In genomic region chr5:111026209-111026608, GRCm38 (mm10) we compare ENCODE assay signal across 24 mouse cellular contexts.
A peak's percentile ranks its signal among the peaks of the same experiment; 100 is the strongest.
DNase-seq lines count a peak whose midpoint lies in the region; ATAC-seq lines count a peak whose summit lies in the region.
"Had no signal": no experiment of that assay in that cellular context is flagged by ENCODE, and none has a peak within 500 bp of the region (broad histone marks: within the 10 kb centered on the region; RNA-seq: fewer than 3 reads in every experiment).

No protein-coding gene starts in this region.

- no peaks in the 10 kb centered on the region for H3K27me3 ChIP-seq in forebrain, embryonic 10.5 days (ENCODE audit: poor library complexity, severe bottlenecking)
- H3K27me3 ChIP-seq in forebrain, embryonic 12.5 days, result no peaks in the 10 kb centered on the region
- H3K27me3 ChIP-seq in hindbrain, embryonic 15.5 days, result no peaks in the 10 kb centered on the region
- H3K27me3 ChIP-seq in hindbrain, embryonic 12.5 days, result no peaks in the 10 kb centered on the region
- no peaks in the 10 kb centered on the region for H3K27me3 ChIP-seq in midbrain, embryonic 12.5 days
- H3K27me3 ChIP-seq in midbrain, embryonic 14.5 days (ENCODE audit: control insufficient read depth, insufficient read depth, low read length), result no peaks in the 10 kb centered on the region
- no peaks in the 10 kb centered on the region for H3K27me3 ChIP-seq in midbrain, embryonic 13.5 days
- H3K27me3 ChIP-seq: liver, embryonic 13.5 days; neural tube, embryonic 12.5 days; stomach, embryonic 15.5 days had no signal

- no peak overlapping the region for H3K9ac ChIP-seq in forebrain, embryonic 12.5 days
- no peak overlapping the region for H3K9ac ChIP-seq in hindbrain, embryonic 15.5 days
- H3K9ac ChIP-seq in hindbrain, embryonic 12.5 days, result no peak overlapping the region
- no peak overlapping the region for H3K9ac ChIP-seq in midbrain, embryonic 12.5 days (replicated peaks)
- no peak overlapping the region for H3K9ac ChIP-seq in midbrain, embryonic 14.5 days (replicated peaks; ENCODE audit: low read length)
- no peak overlapping the region for H3K9ac ChIP-seq in midbrain, embryonic 13.5 days (replicated peaks)
- H3K9ac ChIP-seq: heart, embryonic 13.5 days; liver, embryonic 13.5 days; neural tube, embryonic 12.5 days; stomach, embryonic 15.5 days had no signal

- DNase-seq in forebrain, embryonic 10.5 days (ENCODE audit: extremely low spot score, low spot score), result no peak
- DNase-seq in midbrain, embryonic 14.5 days, result no peak
- DNase-seq in right cerebral cortex, adult 2 months (ENCODE audit: low spot score in 2 of 2), result no peak
- DNase-seq: adrenal gland, postnatal 25 days; cerebellum, adult 8-10 months; cerebellum, postnatal 36 days; gastrocnemius, postnatal 25 days; heart, adult 18-20 months; heart, postnatal 14 days; kidney, adult 2 months; liver, embryonic 13.5 days; lung, adult 2 months; lung, postnatal 14 days; right cerebral cortex, postnatal 4 days had no signal

- H3K27ac ChIP-seq in forebrain, embryonic 10.5 days, result peak overlapping the region; percentile 35
- H3K27ac ChIP-seq in forebrain, embryonic 12.5 days, result no peak overlapping the region
- H3K27ac ChIP-seq in hindbrain, embryonic 15.5 days (replicated peaks), result 0 out of 2 replicates have a peak overlapping the region, but pooled peaks have one; percentile 6
- no peak overlapping the region for H3K27ac ChIP-seq in hindbrain, embryonic 12.5 days
- peak overlapping the region; percentile 83 for H3K27ac ChIP-seq in midbrain, embryonic 12.5 days (replicated peaks)
- H3K27ac ChIP-seq in midbrain, embryonic 14.5 days (replicated peaks; ENCODE audit: low read depth, low read length), result no peak overlapping the region; the same call in 1 of the 2 replicates
- H3K27ac ChIP-seq in midbrain, embryonic 13.5 days, result peak overlapping the region; percentile 59; the same call in 1 of the 2 replicates
- H3K27ac ChIP-seq: heart, embryonic 13.5 days; kidney, postnatal 0 days; liver, embryonic 13.5 days; stomach, embryonic 15.5 days had no signal

- H3K36me3 ChIP-seq in forebrain, embryonic 10.5 days (replicated peaks), result no peaks in the 10 kb centered on the region
- H3K36me3 ChIP-seq in forebrain, embryonic 12.5 days (replicated peaks), result no peaks in the 10 kb centered on the region; the same call in 1 of the 2 replicates
- H3K36me3 ChIP-seq in hindbrain, embryonic 15.5 days, result no peaks in the 10 kb centered on the region
- H3K36me3 ChIP-seq in hindbrain, embryonic 12.5 days, result no peaks in the 10 kb centered on the region
- no peaks in the 10 kb centered on the region for H3K36me3 ChIP-seq in midbrain, embryonic 12.5 days
- H3K36me3 ChIP-seq in midbrain, embryonic 14.5 days (ENCODE audit: control insufficient read depth, insufficient read depth, low read length), result no peaks in the 10 kb centered on the region
- H3K36me3 ChIP-seq in midbrain, embryonic 13.5 days, result no peaks in the 10 kb centered on the region
- H3K36me3 ChIP-seq: liver, embryonic 13.5 days; neural tube, embryonic 12.5 days; stomach, embryonic 15.5 days had no signal

- H3K4me3 ChIP-seq in forebrain, embryonic 10.5 days, result no peak overlapping the region
- no peak overlapping the region for H3K4me3 ChIP-seq in forebrain, embryonic 12.5 days (replicated peaks)
- H3K4me3 ChIP-seq in hindbrain, embryonic 15.5 days, result no peak overlapping the region
- no peak overlapping the region for H3K4me3 ChIP-seq in hindbrain, embryonic 12.5 days
- no peak overlapping the region for H3K4me3 ChIP-seq in midbrain, embryonic 12.5 days
- no peak overlapping the region for H3K4me3 ChIP-seq in midbrain, embryonic 14.5 days (replicated peaks; ENCODE audit: low read depth, low read length)
- H3K4me3 ChIP-seq in midbrain, embryonic 13.5 days (replicated peaks), result no peak overlapping the region
- H3K4me3 ChIP-seq: heart, embryonic 13.5 days; liver, embryonic 13.5 days; neural tube, embryonic 12.5 days; stomach, embryonic 15.5 days had no signal

- H3K4me2 ChIP-seq in forebrain, embryonic 12.5 days, result no peak overlapping the region
- H3K4me2 ChIP-seq in hindbrain, embryonic 15.5 days, result no peak overlapping the region
- no peak overlapping the region for H3K4me2 ChIP-seq in hindbrain, embryonic 12.5 days (replicated peaks)
- H3K4me2 ChIP-seq in midbrain, embryonic 12.5 days (replicated peaks), result no peak overlapping the region
- no peak overlapping the region for H3K4me2 ChIP-seq in midbrain, embryonic 14.5 days (ENCODE audit: low read length)
- H3K4me2 ChIP-seq in midbrain, embryonic 13.5 days (replicated peaks), result no peak overlapping the region
- H3K4me2 ChIP-seq: heart, embryonic 13.5 days; liver, embryonic 13.5 days; neural tube, embryonic 12.5 days; stomach, embryonic 15.5 days had no signal

- H3K9me3 ChIP-seq in forebrain, embryonic 10.5 days, result no peaks in the 10 kb centered on the region
- no peaks in the 10 kb centered on the region for H3K9me3 ChIP-seq in forebrain, embryonic 12.5 days
- no peaks in the 10 kb centered on the region for H3K9me3 ChIP-seq in hindbrain, embryonic 15.5 days
- no peaks in the 10 kb centered on the region for H3K9me3 ChIP-seq in hindbrain, embryonic 12.5 days (replicated peaks)
- no peaks in the 10 kb centered on the region for H3K9me3 ChIP-seq in midbrain, embryonic 12.5 days
- no peaks in the 10 kb centered on the region for H3K9me3 ChIP-seq in midbrain, embryonic 14.5 days (ENCODE audit: control insufficient read depth, low read length)
- H3K9me3 ChIP-seq in midbrain, embryonic 13.5 days, result no peaks in the 10 kb centered on the region
- H3K9me3 ChIP-seq: heart, embryonic 13.5 days; liver, embryonic 13.5 days; neural tube, embryonic 12.5 days; stomach, embryonic 15.5 days had no signal

- no peak for ATAC-seq in forebrain, embryonic 12.5 days (ENCODE audit: low FRiP score)
- ATAC-seq in hindbrain, embryonic 15.5 days (ENCODE audit: low FRiP score, low read depth), result no peak
- ATAC-seq in hindbrain, embryonic 12.5 days (ENCODE audit: low FRiP score), result no peak
- ATAC-seq in midbrain, embryonic 12.5 days (ENCODE audit: low FRiP score, low read depth), result no peak
- no peak for ATAC-seq in midbrain, embryonic 14.5 days (ENCODE audit: low FRiP score, low TSS enrichment)
- no peak for ATAC-seq in midbrain, embryonic 13.5 days
- ATAC-seq: CD4-positive, CD25-positive, alpha-beta regulatory T cell, adult 4 months had no signal

- whole genome bisulfite sequencing in forebrain, embryonic 10.5 days, result 64% methylated on average over 8 of the region's 8 CpGs
- 51% methylated on average over 8 of the region's 8 CpGs for WGBS in forebrain, embryonic 12.5 days
- 38% methylated on average over 8 of the region's 8 CpGs for WGBS in hindbrain, embryonic 15.5 days
- 44% methylated on average over 8 of the region's 8 CpGs for WGBS in hindbrain, embryonic 12.5 days
- 53% methylated on average over 8 of the region's 8 CpGs for WGBS in midbrain, embryonic 12.5 days
- whole genome bisulfite sequencing in midbrain, embryonic 14.5 days, result 53% methylated on average over 8 of the region's 8 CpGs
- 49% methylated on average over 8 of the region's 8 CpGs for WGBS in midbrain, embryonic 13.5 days

- peaks cover 67% of the 10 kb centered on the region for H3K4me1 ChIP-seq in forebrain, embryonic 10.5 days
- H3K4me1 ChIP-seq in forebrain, embryonic 12.5 days, result peaks cover 76% of the 10 kb centered on the region
- H3K4me1 ChIP-seq in hindbrain, embryonic 15.5 days (replicated peaks), result peaks cover 77% of the 10 kb centered on the region
- H3K4me1 ChIP-seq in hindbrain, embryonic 12.5 days, result peaks cover 68% of the 10 kb centered on the region
- H3K4me1 ChIP-seq in midbrain, embryonic 12.5 days, result peaks cover 69% of the 10 kb centered on the region
- peaks cover 65% of the 10 kb centered on the region for H3K4me1 ChIP-seq in midbrain, embryonic 14.5 days (ENCODE audit: control insufficient read depth, insufficient read depth, low read length)
- peaks cover 75% of the 10 kb centered on the region for H3K4me1 ChIP-seq in midbrain, embryonic 13.5 days (replicated peaks)

Comparison
In these comparisons a context has a peak if more than half of its experiments do, and no peak if none do; other contexts are left out.
1. H3K27ac ChIP-seq: peak in forebrain, embryonic 10.5 days (single experiment), hindbrain, embryonic 15.5 days (single experiment), midbrain, embryonic 12.5 days (single experiment) and midbrain, embryonic 13.5 days (single experiment); none in forebrain, embryonic 12.5 days (single experiment), hindbrain, embryonic 12.5 days (single experiment) and midbrain, embryonic 14.5 days (single experiment).